Mouse (Mus musculus): ENCODE measurements at regions not wholly inside any gene's neighbourhood (a gene's known extent, or its start where the extent isn't known, plus 50 kb on each side); places are given as distances from the start of the nearest gene placed in this dataset.
A peak's percentile ranks its signal among the peaks of the same experiment; 100 is the strongest.

- ATAC-seq: no peak
- no peaks in the 10 kb centered on the region for H3K27me3 ChIP-seq
- H3K4me1 ChIP-seq (replicated peaks): no peaks in the 10 kb centered on the region
- H3K27ac ChIP-seq: no peak overlapping the region
- no peak overlapping the region for H3K4me2 ChIP-seq (replicated peaks)
- WGBS: 86% methylated on average over 4 of the region's 4 CpGs
- no peaks in the 10 kb centered on the region for H3K9me3 ChIP-seq
- H3K36me3 ChIP-seq: no peaks in the 10 kb centered on the region
- H3K4me3 ChIP-seq (replicated peaks): no peak overlapping the region
- H3K9ac ChIP-seq (replicated peaks): no peak overlapping the region
These were observed 290.2 kb upstream of the Arhgef26 start for GRCm38 (mm10) chr3:62047704-62048506.

- H3K27me3 ChIP-seq: no peaks in the 10 kb centered on the region
- peak; percentile 53 for ATAC-seq
These were observed 283.9 kb upstream of the Arhgef26 start for GRCm38 (mm10) chr3:62054237-62054636.

GRCm38 (mm10) chr3:62078511-62078910, 259.6 kb upstream of the Arhgef26 start:
- Histone ChIP-seq H3K27me3 (no peaks in the 10 kb centered on the region), H3K9ac (replicated peaks) (no peak overlapping the region), H3K36me3 (no peaks in the 10 kb centered on the region), H3K4me3 (replicated peaks) (no peak overlapping the region), H3K4me2 (replicated peaks) (no peak overlapping the region), H3K9me3 (no peaks in the 10 kb centered on the region), H3K27ac (no peak overlapping the region), H3K4me1 (replicated peaks) (no peaks in the 10 kb centered on the region)
- WGBS: 67% methylated on average over 2 of the region's 2 CpGs
- ATAC-seq: no peak

More at GRCm38 (mm10) chr3:62054237-62054636, 283.9 kb upstream of the Arhgef26 start:
- Histone ChIP-seq H3K36me3 (no peaks in the 10 kb centered on the region), H3K9me3 (no peaks in the 10 kb centered on the region), H3K9ac (replicated peaks) (no peak overlapping the region), H3K4me3 (replicated peaks) (no peak overlapping the region), H3K4me2 (replicated peaks) (no peak overlapping the region), H3K27ac (no peak overlapping the region), H3K4me1 (replicated peaks) (no peaks in the 10 kb centered on the region)
- 76% methylated on average over 1 of the region's 1 CpGs for WGBS

- Histone ChIP-seq H3K4me2 (replicated peaks) (no peak overlapping the region), H3K4me3 (replicated peaks) (no peak overlapping the region), H3K27me3 (no peaks in the 10 kb centered on the region), H3K9me3 (no peaks in the 10 kb centered on the region), H3K9ac (replicated peaks) (no peak overlapping the region), H3K36me3 (no peaks in the 10 kb centered on the region), H3K4me1 (replicated peaks) (no peaks in the 10 kb centered on the region), H3K27ac (no peak overlapping the region)
- ATAC-seq: no peak
These were observed 252.6 kb upstream of the Arhgef26 start for GRCm38 (mm10) chr3:62085544-62085943.

GRCm38 (mm10) chr3:62087215-62087614, 250.9 kb upstream of the Arhgef26 start:
- Histone ChIP-seq H3K4me1 (replicated peaks) (no peaks in the 10 kb centered on the region), H3K36me3 (no peaks in the 10 kb centered on the region), H3K4me3 (replicated peaks) (no peak overlapping the region), H3K9ac (replicated peaks) (no peak overlapping the region), H3K27ac (no peak overlapping the region), H3K4me2 (replicated peaks) (no peak overlapping the region), H3K9me3 (no peaks in the 10 kb centered on the region), H3K27me3 (no peaks in the 10 kb centered on the region)
- WGBS: 92% methylated on average over 1 of the region's 1 CpGs
- no peak for ATAC-seq

GRCm38 (mm10) chr3:62103101-62103500, 235.0 kb upstream of the Arhgef26 start:
- 67% methylated on average over 5 of the region's 5 CpGs for WGBS
- Histone ChIP-seq H3K4me2 (replicated peaks) (no peak overlapping the region), H3K9ac (replicated peaks) (no peak overlapping the region), H3K9me3 (no peaks in the 10 kb centered on the region), H3K27me3 (no peaks in the 10 kb centered on the region), H3K27ac (no peak overlapping the region), H3K4me1 (replicated peaks) (no peaks in the 10 kb centered on the region), H3K4me3 (replicated peaks) (no peak overlapping the region), H3K36me3 (no peaks in the 10 kb centered on the region)
- ATAC-seq: no peak

- ATAC-seq: no peak
- Histone ChIP-seq H3K9ac (replicated peaks) (no peak overlapping the region), H3K4me1 (replicated peaks) (no peaks in the 10 kb centered on the region), H3K4me3 (replicated peaks) (no peak overlapping the region), H3K27me3 (no peaks in the 10 kb centered on the region), H3K36me3 (no peaks in the 10 kb centered on the region), H3K27ac (no peak overlapping the region), H3K9me3 (no peaks in the 10 kb centered on the region), H3K4me2 (replicated peaks) (no peak overlapping the region)
These were observed 234.3 kb upstream of the Arhgef26 start for GRCm38 (mm10) chr3:62103872-62104271.

GRCm38 (mm10) chr3:62104560-62104959, 233.6 kb upstream of the Arhgef26 start:
- 26% methylated on average over 1 of the region's 1 CpGs for whole genome bisulfite sequencing
- ATAC-seq: no peak

GRCm38 (mm10) chr3:62107339-62107738, 230.8 kb upstream of the Arhgef26 start:
- Histone ChIP-seq H3K9ac (replicated peaks) (no peak overlapping the region), H3K36me3 (no peaks in the 10 kb centered on the region), H3K4me1 (replicated peaks) (no peaks in the 10 kb centered on the region), H3K4me3 (replicated peaks) (no peak overlapping the region), H3K9me3 (no peaks in the 10 kb centered on the region), H3K27ac (no peak overlapping the region), H3K4me2 (replicated peaks) (no peak overlapping the region), H3K27me3 (no peaks in the 10 kb centered on the region)
- no peak for ATAC-seq

More at GRCm38 (mm10) chr3:62104560-62104959, 233.6 kb upstream of the Arhgef26 start:
- H3K4me2 ChIP-seq (replicated peaks): no peak overlapping the region
- no peaks in the 10 kb centered on the region for H3K27me3 ChIP-seq
- H3K9ac ChIP-seq (replicated peaks): no peak overlapping the region
- H3K4me1 ChIP-seq (replicated peaks): no peaks in the 10 kb centered on the region
- no peaks in the 10 kb centered on the region for H3K36me3 ChIP-seq
- no peaks in the 10 kb centered on the region for H3K9me3 ChIP-seq
- H3K4me3 ChIP-seq (replicated peaks): no peak overlapping the region
- H3K27ac ChIP-seq: no peak overlapping the region

All from midbrain, embryonic 13.5 days (tissue).